Mouse (Mus musculus) erythroblast, embryonic 14.5 days (primary cell): ENCODE measurements around the gene Tubg1. TPM values are rescaled to one million over a fixed set of nuclear protein-coding genes. Genes with fewer than 3 reads are reported as not detected.

Experiments used
- H3K27me3 ChIP-seq: 2 replicates; pipeline ENCODE4 v1.6.1; 2012; ENCODE audit warnings: inconsistent platforms; ENCODE audit not compliant: control insufficient read depth
- H3K36me3 ChIP-seq: 2 replicates; pipeline ENCODE4 v1.6.1; 2012; ENCODE audit warnings: mild to moderate bottlenecking, inconsistent platforms; ENCODE audit not compliant: control insufficient read depth
- H3K4me1 ChIP-seq: 2 replicates; pipeline ENCODE4 v1.6.1; 2012; ENCODE audit warnings: inconsistent platforms; ENCODE audit not compliant: control insufficient read depth
- H3K4me3 ChIP-seq: replicated peaks from 2 replicates; pipeline ENCODE3; 2012; ENCODE audit warnings: moderate library complexity, mild to moderate bottlenecking, inconsistent platforms
- H3K9me3 ChIP-seq: 2 replicates; pipeline ENCODE4 v1.6.1; 2012; ENCODE audit warnings: low read length, inconsistent platforms, mixed read lengths; ENCODE audit not compliant: control insufficient read depth
- GATA1 ChIP-seq: IDR thresholded peaks from 2 replicates; pipeline ENCODE4 v1.6.1; 2012; ENCODE audit warnings: low read length, inconsistent platforms, mixed read lengths
- TAL1 ChIP-seq: IDR thresholded peaks from 3 replicates; pipeline ENCODE4 v1.6.1; 2012; ENCODE audit warnings: low read length, inconsistent platforms, mixed read lengths
- polyA plus RNA-seq: library from polyadenylated mRNA; stranded (reverse); fragments of >175 nt; gene quantifications from 2 replicates; pipeline ENCODE4 v1.2.3, GENCODE M21; 2012

Tubg1 gene
- polyA plus RNA-seq, 1 experiment, result 22.0 TPM

DNA sequence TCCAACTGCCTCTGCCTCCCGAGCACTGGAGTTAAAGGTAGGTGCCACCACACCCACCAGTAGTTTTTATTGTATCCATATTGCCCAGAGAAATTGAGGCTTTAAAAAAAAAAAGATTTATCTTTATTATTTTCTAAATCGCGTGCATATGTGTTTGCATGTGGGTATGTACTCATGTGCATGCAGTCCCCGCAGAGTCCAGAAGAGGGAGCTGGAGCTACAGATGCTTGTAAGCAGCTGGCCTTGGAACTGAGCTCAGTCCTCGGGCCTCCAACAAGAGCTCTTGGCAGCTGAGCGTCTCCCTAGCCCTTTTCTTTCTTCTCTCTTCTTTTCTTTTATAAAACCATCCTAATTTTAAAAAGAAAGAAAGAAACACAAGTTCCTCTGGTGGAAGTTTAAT, 12.0 kb downstream of the Tubg1 start:
- H3K27me3 ChIP-seq, result peaks cover 9% of the 10 kb centered on the region
- H3K4me3 ChIP-seq, result no peak overlapping the region
- H3K36me3 ChIP-seq, result peaks cover 7% of the 10 kb centered on the region
- H3K9me3 ChIP-seq, result peaks cover 5% of the 10 kb centered on the region
- H3K4me1 ChIP-seq, result peaks cover 19% of the 10 kb centered on the region
- TF ChIP-seq TAL1, result no peak
- no peak for TF ChIP-seq GATA1

DNA sequence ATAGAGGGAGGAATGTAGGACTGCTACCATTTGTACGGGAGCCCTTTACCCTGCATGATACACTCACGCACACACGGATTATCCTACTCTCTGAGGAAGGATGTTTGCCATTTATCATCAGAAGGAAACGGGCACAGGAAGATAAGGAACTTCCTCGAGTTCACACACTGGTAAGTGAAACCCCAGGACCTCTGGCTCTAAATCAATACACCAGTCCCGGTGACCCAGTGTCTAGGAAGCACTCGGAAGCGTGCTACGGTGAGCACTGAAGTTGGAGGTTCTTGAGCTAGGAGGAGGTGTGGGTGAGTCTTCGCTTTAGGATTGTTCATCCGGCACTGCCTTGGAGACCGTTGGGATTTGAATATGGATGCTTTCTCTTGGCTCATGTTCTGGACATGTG, 13.3 kb downstream of the Tubg1 start:
- TF ChIP-seq TAL1 (no peak), GATA1 (no peak)
- Histone ChIP-seq H3K27me3 (peaks cover 17% of the 10 kb centered on the region), H3K9me3 (peaks cover 2% of the 10 kb centered on the region), H3K4me1 (peaks cover 19% of the 10 kb centered on the region), H3K36me3 (no peaks in the 10 kb centered on the region), H3K4me3 (no peak overlapping the region)

DNA sequence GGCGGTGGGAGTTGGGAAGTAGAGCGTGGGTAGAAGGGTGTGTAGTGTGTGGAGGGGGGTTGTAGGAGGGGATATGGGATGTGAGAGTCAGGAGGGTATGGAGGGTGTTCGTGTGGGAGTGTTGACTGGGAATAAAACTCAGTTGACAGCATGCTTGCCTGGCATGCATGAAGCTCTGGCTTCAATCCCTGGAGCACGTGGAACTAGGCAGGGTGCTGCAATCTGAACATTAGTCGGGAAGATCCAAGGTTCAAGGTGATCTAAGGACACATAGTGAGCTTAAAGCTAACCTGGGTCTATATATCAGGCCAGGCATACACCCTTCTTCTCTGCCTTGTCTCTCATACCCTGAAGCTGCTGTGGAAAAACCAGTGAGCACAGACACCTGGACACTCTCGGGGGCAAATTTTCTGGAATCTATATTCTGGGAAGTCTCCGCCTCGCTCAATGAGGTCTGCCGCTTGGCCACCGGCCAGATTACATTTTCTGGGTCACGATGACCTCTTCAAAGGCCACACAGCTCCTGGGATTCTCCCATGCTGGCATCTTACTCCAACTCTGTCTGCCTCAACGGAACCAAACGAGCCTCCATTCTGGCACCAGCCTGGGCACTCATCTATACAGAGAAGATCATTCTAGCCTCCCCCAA, 14.6 kb downstream of the Tubg1 start:
- Histone ChIP-seq H3K9me3 (peaks cover 2% of the 10 kb centered on the region), H3K4me1 (peaks cover 22% of the 10 kb centered on the region), H3K4me3 (no peak overlapping the region), H3K36me3 (no peaks in the 10 kb centered on the region), H3K27me3 (peaks cover 25% of the 10 kb centered on the region)
- TF ChIP-seq GATA1, result no peak
- no peak for TF ChIP-seq TAL1

GRCm38 (mm10) chr11:101137000-101137399, 17.3 kb downstream of the Tubg1 start:
- Histone ChIP-seq H3K4me1 (peaks cover 5% of the 10 kb centered on the region), H3K27me3 (peaks cover 49% of the 10 kb centered on the region), H3K4me3 (no peak overlapping the region), H3K36me3 (no peaks in the 10 kb centered on the region), H3K9me3 (no peaks in the 10 kb centered on the region)
- TF ChIP-seq GATA1, result no peak
- TF ChIP-seq TAL1, result no peak

- Histone ChIP-seq H3K9me3 (no peaks in the 10 kb centered on the region), H3K27me3 (peaks cover 60% of the 10 kb centered on the region), H3K36me3 (no peaks in the 10 kb centered on the region), H3K4me3 (no peak overlapping the region), H3K4me1 (peaks cover 5% of the 10 kb centered on the region)
- TF ChIP-seq GATA1, result no peak
- TF ChIP-seq TAL1, result no peak
Measured at GRCm38 (mm10) chr11:101138536-101139181, 18.9 kb downstream of the Tubg1 start.

DNA sequence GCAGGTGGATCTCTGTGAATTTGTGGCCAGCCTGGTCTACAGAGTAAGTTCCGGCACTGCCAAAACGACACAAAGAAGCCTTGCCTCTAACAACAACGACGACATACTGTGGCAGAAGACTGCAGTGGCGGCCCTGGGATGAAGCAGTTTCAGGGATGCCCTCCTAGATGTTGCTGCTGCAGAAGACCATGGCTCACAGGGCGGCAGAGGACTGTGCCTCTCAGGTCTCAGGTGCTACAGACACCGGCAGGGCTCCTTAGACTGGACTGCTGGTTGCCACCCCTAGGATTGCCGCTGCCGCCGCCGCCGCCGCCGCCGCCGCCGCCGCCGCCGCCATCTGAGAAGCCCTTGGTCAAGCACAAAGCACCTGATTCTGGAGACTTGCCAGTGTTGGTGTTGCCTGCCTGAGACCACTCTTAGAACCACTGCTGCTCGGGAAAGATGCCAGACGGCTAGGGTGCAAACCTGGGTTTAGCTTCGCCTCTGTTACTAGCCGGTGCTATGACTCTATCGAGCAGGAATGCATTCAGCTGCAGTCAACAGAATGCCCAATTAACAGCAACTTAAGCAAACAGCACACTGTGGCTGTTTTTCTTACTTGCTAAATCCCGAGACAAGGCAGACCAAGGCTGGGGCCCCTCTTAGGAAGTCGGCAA, 20.6 kb downstream of the Tubg1 start:
- Histone ChIP-seq H3K4me3 (no peak overlapping the region), H3K36me3 (no peaks in the 10 kb centered on the region), H3K27me3 (peaks cover 66% of the 10 kb centered on the region), H3K4me1 (peaks cover 7% of the 10 kb centered on the region), H3K9me3 (no peaks in the 10 kb centered on the region)
- TF ChIP-seq TAL1, result no peak
- no peak for TF ChIP-seq GATA1

DNA sequence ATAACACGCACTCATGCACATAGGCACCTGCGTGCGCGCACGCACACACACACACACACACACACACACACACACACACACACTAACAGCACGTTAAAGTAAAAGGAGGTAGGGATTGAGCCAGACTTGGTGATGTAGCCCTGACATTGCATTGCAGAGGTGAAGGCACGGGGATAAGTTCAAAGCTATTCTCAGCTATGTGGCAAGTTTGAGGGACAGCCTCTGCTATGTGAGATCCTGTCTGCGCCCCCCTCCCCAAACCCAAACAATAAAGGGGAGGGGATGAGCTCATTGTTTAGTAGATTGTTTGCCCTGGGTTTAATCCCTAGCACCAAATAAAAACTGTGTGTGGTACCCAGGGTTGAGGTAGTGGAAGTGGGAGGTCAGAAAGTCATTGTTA, 21.4 kb downstream of the Tubg1 start:
- Histone ChIP-seq H3K4me1 (peaks cover 7% of the 10 kb centered on the region), H3K27me3 (peaks cover 66% of the 10 kb centered on the region), H3K4me3 (no peak overlapping the region), H3K36me3 (no peaks in the 10 kb centered on the region), H3K9me3 (no peaks in the 10 kb centered on the region)
- TF ChIP-seq GATA1, result no peak
- TF ChIP-seq TAL1, result no peak

GRCm38 (mm10) chr11:101142215-101142967, 22.7 kb downstream of the Tubg1 start:
- peaks cover 66% of the 10 kb centered on the region for H3K27me3 ChIP-seq

More at GRCm38 (mm10) chr11:101142215-101142967, 22.7 kb downstream of the Tubg1 start:
- H3K4me3 ChIP-seq, result no peak overlapping the region
- no peaks in the 10 kb centered on the region for H3K36me3 ChIP-seq
- TF ChIP-seq TAL1, result no peak
- H3K9me3 ChIP-seq, result no peaks in the 10 kb centered on the region
- H3K4me1 ChIP-seq, result peaks cover 7% of the 10 kb centered on the region
